In genomic region chr16:23102340-23103037, GRCm38 (mm10) we compare ENCODE assay signal across 8 mouse cellular contexts. TPM values are rescaled to one million over a fixed set of nuclear protein-coding genes. Genes with fewer than 3 reads are reported as not detected.
DNase-seq lines count a peak whose midpoint lies in the region; ATAC-seq and TF ChIP-seq lines count a peak whose summit lies in the region.

No protein-coding gene starts in this region.

- TF ChIP-seq EP300 in lung, postnatal 0 days (IDR thresholded peaks at IDR 0.05) = no peak
- TF ChIP-seq EP300 in liver, embryonic 14.5 days (IDR thresholded peaks at IDR 0.05; ENCODE audit: low read depth) = no peak

- DNase-seq in lung, postnatal 0 days (ENCODE audit: low spot score) = peak; percentile 19
- DNase-seq in lung, adult 18-20 months = no peak
- no peak for DNase-seq in liver, embryonic 14.5 days (ENCODE audit: low read depth in 3 of 3, low spot score in 3 of 3)
- peak; percentile 66 for DNase-seq in thymus, postnatal 25 days
- DNase-seq in layer of hippocampus, adult 8-10 months (ENCODE audit: low spot score in 2 of 2) = no peak
- no peak for DNase-seq in frontal cortex, postnatal 10 days (ENCODE audit: low spot score in 2 of 2)

- peak overlapping the region; percentile 33 for H3K4me3 ChIP-seq in lung, postnatal 0 days (ENCODE audit: low read depth, low read length)
- no peak overlapping the region for H3K4me3 ChIP-seq in forebrain, embryonic 16.5 days (replicated peaks; ENCODE audit: low read length)
- peak overlapping the region; percentile 52 to 53 for H3K4me3 ChIP-seq in liver, embryonic 14.5 days (ENCODE audit: insufficient read depth in 1 of 2, low read depth in 2 of 2, low read length in 2 of 2)

- H3K27ac ChIP-seq in lung, postnatal 0 days (ENCODE audit: low read length) = no peak overlapping the region
- H3K27ac ChIP-seq in forebrain, embryonic 16.5 days (ENCODE audit: low read length) = no peak overlapping the region
- no peak overlapping the region for H3K27ac ChIP-seq in liver, embryonic 14.5 days

- peak overlapping the region; percentile 41 for H3K9ac ChIP-seq in lung, postnatal 0 days (replicated peaks; ENCODE audit: low read depth)
- peak overlapping the region; percentile 26; the same call in 1 of the 2 replicates for H3K9ac ChIP-seq in forebrain, embryonic 16.5 days (replicated peaks; ENCODE audit: low read depth, low read length)
- H3K9ac ChIP-seq in liver, embryonic 14.5 days (replicated peaks) = peak overlapping the region; percentile 62

- no peaks in the 10 kb centered on the region for H3K9me3 ChIP-seq in lung, postnatal 0 days (ENCODE audit: low read length)
- H3K9me3 ChIP-seq in forebrain, embryonic 16.5 days (ENCODE audit: control insufficient read depth, low read length) = no peaks in the 10 kb centered on the region
- no peaks in the 10 kb centered on the region for H3K9me3 ChIP-seq in liver, embryonic 14.5 days (ENCODE audit: control insufficient read depth, low read length)

- H3K27me3 ChIP-seq in lung, postnatal 0 days (replicated peaks; ENCODE audit: insufficient read depth, low read length) = no peaks in the 10 kb centered on the region
- H3K27me3 ChIP-seq in forebrain, embryonic 16.5 days (replicated peaks; ENCODE audit: control insufficient read depth, insufficient read depth, low read length) = 0 out of 2 replicates have a peak, but pooled peaks cover 2% of the 10 kb centered on the region
- H3K27me3 ChIP-seq in liver, embryonic 14.5 days (ENCODE audit: control insufficient read depth, insufficient read depth, low read length) = peaks cover 4% of the 10 kb centered on the region; the same call in 1 of the 2 replicates

- TF ChIP-seq CTCF in lung, postnatal 0 days (IDR thresholded peaks at IDR 0.05) = no peak
- no peak for TF ChIP-seq CTCF in liver, embryonic 14.5 days (IDR thresholded peaks at IDR 0.05; ENCODE audit: low read depth)

- H3K36me3 ChIP-seq in lung, postnatal 0 days (ENCODE audit: insufficient read depth, low read length) = no peaks in the 10 kb centered on the region
- H3K36me3 ChIP-seq in forebrain, embryonic 16.5 days (ENCODE audit: control insufficient read depth, insufficient read depth) = no peaks in the 10 kb centered on the region
- no peaks in the 10 kb centered on the region for H3K36me3 ChIP-seq in liver, embryonic 14.5 days (replicated peaks; ENCODE audit: control insufficient read depth, insufficient read depth, low read depth)

- peaks cover 3% of the 10 kb centered on the region; the same call in 1 of the 2 replicates for H3K4me1 ChIP-seq in lung, postnatal 0 days (ENCODE audit: insufficient read depth, low read depth, low read length)
- peaks cover 7% of the 10 kb centered on the region for H3K4me1 ChIP-seq in forebrain, embryonic 16.5 days (replicated peaks; ENCODE audit: control insufficient read depth, insufficient read depth, low read length)
- peaks cover 6 to 15% of the 10 kb centered on the region in 2 experiments for H3K4me1 ChIP-seq in liver, embryonic 14.5 days (replicated peaks; ENCODE audit: control insufficient read depth in 2 of 2, insufficient read depth in 2 of 2, low read length in 1 of 2)

- no peak for ATAC-seq in lung, postnatal 0 days
- ATAC-seq in forebrain, embryonic 16.5 days = no peak
- no peak for ATAC-seq in liver, embryonic 14.5 days (ENCODE audit: insufficient read depth)
- ATAC-seq in megakaryocyte progenitor cell, adult 5-6 weeks (replicated peaks; ENCODE audit: poor library complexity) = no peak

- 10% methylated on average over 15 of the region's 15 CpGs for WGBS in lung, postnatal 0 days
- 16% methylated on average over 15 of the region's 15 CpGs for WGBS in forebrain, embryonic 16.5 days
- 3% methylated on average over 15 of the region's 15 CpGs for WGBS in liver, embryonic 14.5 days (ENCODE audit: insufficient replicate concordance)

- H3K4me2 ChIP-seq in lung, postnatal 0 days (replicated peaks; ENCODE audit: low read depth, low read length) = peak overlapping the region; percentile 58
- H3K4me2 ChIP-seq in forebrain, embryonic 16.5 days (ENCODE audit: low read length) = peak overlapping the region; percentile 35
- H3K4me2 ChIP-seq in liver, embryonic 14.5 days (ENCODE audit: low read depth) = peak overlapping the region; percentile 78

RNA-seq across cellular contexts. Expression of gene Eif4a2, which starts 4.8 kb away (rescaled TPM):
- 144 and 177 TPM in 2 replicates for polyA plus RNA-seq in lung, postnatal 0 days (2015; fragmentation: Nextera tagmentation; extraction: Ambion mirVana)
- polyA plus RNA-seq in forebrain, embryonic 16.5 days (2015; fragmentation: Nextera tagmentation; extraction: Ambion mirVana) = 378 and 390 TPM in 2 replicates
- 111 and 159 TPM in 2 replicates for polyA plus RNA-seq in liver, embryonic 14.5 days (2012; rRNA removed)
- polyA plus RNA-seq in liver, embryonic 14.5 days (2014; fragmentation: Nextera tagmentation; extraction: Ambion mirVana) = 55.9 and 66.5 TPM in 2 replicates
- total RNA-seq in megakaryocyte progenitor cell, adult 5-6 weeks (2015) = 378 and 464 TPM in 2 replicates
- total RNA-seq in megakaryocyte progenitor cell, adult 5-6 weeks (2017) = 592 and 744 TPM in 2 replicates
- 100 to 1,000 TPM; 842 to 987 (median 891) TPM for total RNA-seq in layer of hippocampus, adult 8-10 months (2022)

RNA-seq across cellular contexts. Expression of gene Rfc4, which starts 25.0 kb away (rescaled TPM):
- polyA plus RNA-seq in lung, postnatal 0 days (2015; fragmentation: Nextera tagmentation; extraction: Ambion mirVana) = 19.0 and 21.4 TPM in 2 replicates
- polyA plus RNA-seq in forebrain, embryonic 16.5 days (2015; fragmentation: Nextera tagmentation; extraction: Ambion mirVana) = 67.2 and 79.4 TPM in 2 replicates
- 6.5 and 17.1 TPM in 2 replicates for polyA plus RNA-seq in liver, embryonic 14.5 days (2012; rRNA removed)
- polyA plus RNA-seq in liver, embryonic 14.5 days (2014; fragmentation: Nextera tagmentation; extraction: Ambion mirVana) = 177 and 178 TPM in 2 replicates
- total RNA-seq in megakaryocyte progenitor cell, adult 5-6 weeks (2015) = 195 and 224 TPM in 2 replicates
- total RNA-seq in megakaryocyte progenitor cell, adult 5-6 weeks (2017) = 72.3 and 90.3 TPM in 2 replicates
- total RNA-seq in layer of hippocampus, adult 8-10 months (2022) = 1 to 10 TPM; 2.8 to 5.5 (median 4.3) TPM

RNA-seq across cellular contexts. Expression of gene Adipoq, which starts 43.8 kb away (rescaled TPM):
- polyA plus RNA-seq in lung, postnatal 0 days (2015; fragmentation: Nextera tagmentation; extraction: Ambion mirVana) = not detected in 2 replicates
- not detected in 2 replicates for polyA plus RNA-seq in forebrain, embryonic 16.5 days (2015; fragmentation: Nextera tagmentation; extraction: Ambion mirVana)
- not detected in 2 replicates for polyA plus RNA-seq in liver, embryonic 14.5 days (2012; rRNA removed)
- not detected in 2 replicates for polyA plus RNA-seq in liver, embryonic 14.5 days (2014; fragmentation: Nextera tagmentation; extraction: Ambion mirVana)
- not detected in 2 replicates for total RNA-seq in megakaryocyte progenitor cell, adult 5-6 weeks (2015)
- total RNA-seq in megakaryocyte progenitor cell, adult 5-6 weeks (2017) = not detected in 2 replicates
- not detected for total RNA-seq in layer of hippocampus, adult 8-10 months (2022)

RNA-seq across cellular contexts. Expression of gene Kng1, which starts 44.8 kb away (rescaled TPM):
- 0.47 and 0.74 TPM in 2 replicates for polyA plus RNA-seq in lung, postnatal 0 days (2015; fragmentation: Nextera tagmentation; extraction: Ambion mirVana)
- not detected in 2 replicates for polyA plus RNA-seq in forebrain, embryonic 16.5 days (2015; fragmentation: Nextera tagmentation; extraction: Ambion mirVana)
- 162 and 225 TPM in 2 replicates for polyA plus RNA-seq in liver, embryonic 14.5 days (2012; rRNA removed)
- 513 and 583 TPM in 2 replicates for polyA plus RNA-seq in liver, embryonic 14.5 days (2014; fragmentation: Nextera tagmentation; extraction: Ambion mirVana)
- total RNA-seq in megakaryocyte progenitor cell, adult 5-6 weeks (2015) = not detected in 2 replicates
- not detected in 2 replicates for total RNA-seq in megakaryocyte progenitor cell, adult 5-6 weeks (2017)
- total RNA-seq in layer of hippocampus, adult 8-10 months (2022) = not detected

Comparison
In these comparisons a context has a peak if more than half of its experiments do, and no peak if none do; other contexts are left out.
1. DNase-seq: peak in lung, postnatal 0 days (single experiment) and thymus, postnatal 25 days (single experiment); none in lung, adult 18-20 months (0 of 2), liver, embryonic 14.5 days (0 of 3), layer of hippocampus, adult 8-10 months (0 of 2) and frontal cortex, postnatal 10 days (0 of 2).
2. Peak in every context shown above with its lines, with median percentiles within 50 percentile points of each other: H3K4me2 ChIP-seq and H3K9ac ChIP-seq.